Mouse (Mus musculus) forebrain, embryonic 11.5 days (tissue): ENCODE results near the gene 9130230L23Rik. TPM values are rescaled to one million over a fixed set of nuclear protein-coding genes. Genes with fewer than 3 reads are reported as not detected.

Experiments
- ATAC-seq: fragments of 200-750 bp; cut with Nextera tagmentation; replicated peaks from 2 replicates; pipeline ENCODE4 v1.8.0; 2017; ENCODE audit warnings: moderate TSS enrichment; ENCODE audit not compliant: low FRiP score
- DNase-seq: peaks from one replicate; pipeline ENCODE4 v3.0.0-alpha.2; 2017; ENCODE audit warnings: low spot score
- H3K27ac ChIP-seq: fragments of 300-500 bp; sonication (generic); 2 replicates; pipeline ENCODE4 v1.5.1; 2014; ENCODE audit warnings: low read depth, low read length
- H3K27me3 ChIP-seq: fragments of 300-500 bp; sonication (generic); 2 replicates; pipeline ENCODE4 v1.6.1; 2014; ENCODE audit warnings: mild to moderate bottlenecking, low read length, mixed read lengths; ENCODE audit not compliant: control insufficient read depth, insufficient read depth
- H3K36me3 ChIP-seq: fragments of 300-500 bp; sonication (generic); 2 replicates; pipeline ENCODE4 v1.6.1; 2014; ENCODE audit warnings: mild to moderate bottlenecking, low read length, moderate library complexity, mixed read lengths; ENCODE audit not compliant: control insufficient read depth, insufficient read depth
- H3K4me1 ChIP-seq: fragments of 300-500 bp; sonication (generic); replicated peaks from 2 replicates; pipeline ENCODE4 v1.6.1; 2014; ENCODE audit warnings: low read length, mixed read lengths; ENCODE audit not compliant: control insufficient read depth, insufficient read depth
- H3K4me2 ChIP-seq: fragments of 300-500 bp; sonication (generic); 2 replicates; pipeline ENCODE4 v1.6.1; 2014; ENCODE audit warnings: low read depth, mild to moderate bottlenecking, low read length, moderate library complexity, mixed read lengths; ENCODE audit not compliant: severe bottlenecking
- H3K4me3 ChIP-seq: fragments of 300-500 bp; sonication (generic); 2 replicates; pipeline ENCODE4 v1.5.1; 2014; ENCODE audit warnings: low read depth, low read length
- H3K9ac ChIP-seq: fragments of 300-500 bp; sonication (generic); 2 replicates; pipeline ENCODE4 v1.6.1; 2014; ENCODE audit warnings: low read length
- H3K9me3 ChIP-seq: fragments of 300-500 bp; sonication (generic); 2 replicates; pipeline ENCODE4 v1.6.1; 2016; ENCODE audit warnings: low read length, mixed read lengths; ENCODE audit not compliant: control insufficient read depth
- whole genome bisulfite sequencing: fragments of 180-500 bp; shearing (Covaris S2); extraction: QIAGEN DNeasy Blood & Tissue Kit; methylation state at CpG from one replicate; pipeline ENCODE4 v1.1.7; 2014; 5-methylcytosine and 5-hydroxymethylcytosine counted together
- polyA plus RNA-seq: library from polyadenylated mRNA; unstranded; fragments of >200 nt; fragmentation: Nextera tagmentation; extraction: Ambion mirVana; gene quantifications from 2 replicates; pipeline ENCODE4 v1.2.1, GENCODE M21; 2014

9130230L23Rik gene
- polyA plus RNA-seq, result 0.21 and 0.32 TPM in 2 replicates

- ATAC-seq (no peak), DNase-seq (peak; percentile 35)
These were observed at the start of gene 9130230L23Rik for GRCm38 (mm10) chr5:66004134-66004925. Gene 9130230L23Rik (minus strand): TSS chr5:66004285.

GRCm38 (mm10) chr5:66052777-66053548 is 48.9 kb upstream of the 9130230L23Rik start:
- 92% methylated on average over 20 of the region's 20 CpGs for WGBS
- no peak for ATAC-seq
- H3K27ac ChIP-seq, result no peak overlapping the region

More at GRCm38 (mm10) chr5:66004134-66004925, at the start of gene 9130230L23Rik:
- no peak within 1 kb of the TSS for H3K27ac ChIP-seq
- H3K9me3 ChIP-seq, result no peaks in the 10 kb centered on the region
- H3K4me1 ChIP-seq, result no peaks in the 10 kb centered on the region
- H3K4me3 ChIP-seq, result no peak within 1 kb of the TSS
- no peak within 1 kb of the TSS for H3K4me2 ChIP-seq
- no peaks in the 10 kb centered on the region for H3K36me3 ChIP-seq
- WGBS, result 79% methylated on average over 14 of the region's 14 CpGs
- no peaks in the 10 kb centered on the region for H3K27me3 ChIP-seq
- H3K9ac ChIP-seq, result no peak within 1 kb of the TSS

GRCm38 (mm10) chr5:66050841-66051240 is 46.8 kb upstream of the 9130230L23Rik start:
- Histone ChIP-seq H3K27me3 (no peaks in the 10 kb centered on the region), H3K4me1 (no peaks in the 10 kb centered on the region), H3K36me3 (no peaks in the 10 kb centered on the region), H3K9me3 (no peaks in the 10 kb centered on the region), H3K4me3 (no peak overlapping the region), H3K9ac (no peak overlapping the region), H3K27ac (no peak overlapping the region), H3K4me2 (no peak overlapping the region)
- 80% methylated on average over 5 of the region's 5 CpGs for WGBS
- DNase-seq, result no peak
- no peak for ATAC-seq

More at GRCm38 (mm10) chr5:66052777-66053548, 48.9 kb upstream of the 9130230L23Rik start:
- Histone ChIP-seq H3K9me3 (no peaks in the 10 kb centered on the region), H3K4me2 (no peak overlapping the region), H3K4me1 (no peaks in the 10 kb centered on the region), H3K27me3 (no peaks in the 10 kb centered on the region), H3K9ac (no peak overlapping the region), H3K4me3 (no peak overlapping the region), H3K36me3 (no peaks in the 10 kb centered on the region)
- DNase-seq, result no peak

GRCm38 (mm10) chr5:66046356-66046755 is 42.3 kb upstream of the 9130230L23Rik start:
- H3K27me3 ChIP-seq, result no peaks in the 10 kb centered on the region
- H3K27ac ChIP-seq, result no peak overlapping the region
- H3K4me3 ChIP-seq, result no peak overlapping the region
- no peaks in the 10 kb centered on the region for H3K36me3 ChIP-seq
- no peaks in the 10 kb centered on the region for H3K9me3 ChIP-seq
- H3K9ac ChIP-seq, result no peak overlapping the region
- DNase-seq (no peak), ATAC-seq (no peak)
- H3K4me1 ChIP-seq, result no peaks in the 10 kb centered on the region
- H3K4me2 ChIP-seq, result no peak overlapping the region
- 86% methylated on average over 3 of the region's 3 CpGs for WGBS

- no peak overlapping the region for H3K27ac ChIP-seq
- no peaks in the 10 kb centered on the region for H3K4me1 ChIP-seq
- H3K4me3 ChIP-seq, result no peak overlapping the region
- H3K9ac ChIP-seq, result no peak overlapping the region
- ATAC-seq, result no peak
- DNase-seq, result no peak
- H3K9me3 ChIP-seq, result no peaks in the 10 kb centered on the region
- no peak overlapping the region for H3K4me2 ChIP-seq
- H3K27me3 ChIP-seq, result no peaks in the 10 kb centered on the region
- 92% methylated on average over 3 of the region's 3 CpGs for WGBS
- no peaks in the 10 kb centered on the region for H3K36me3 ChIP-seq
These were observed 39.8 kb upstream of the 9130230L23Rik start for GRCm38 (mm10) chr5:66043897-66044296.

- no peaks in the 10 kb centered on the region for H3K27me3 ChIP-seq
- no peak overlapping the region for H3K4me3 ChIP-seq
- H3K27ac ChIP-seq, result no peak overlapping the region
- H3K9me3 ChIP-seq, result no peaks in the 10 kb centered on the region
- 58% methylated on average over 10 of the region's 10 CpGs for WGBS
- DNase-seq, result no peak
- no peak overlapping the region for H3K9ac ChIP-seq
- ATAC-seq, result no peak
- H3K4me2 ChIP-seq, result no peak overlapping the region
- H3K36me3 ChIP-seq, result no peaks in the 10 kb centered on the region
- no peaks in the 10 kb centered on the region for H3K4me1 ChIP-seq
These were observed 38.7 kb upstream of the 9130230L23Rik start for GRCm38 (mm10) chr5:66042651-66043340.

GRCm38 (mm10) chr5:66040744-66041279 is 36.7 kb upstream of the 9130230L23Rik start:
- no peaks in the 10 kb centered on the region for H3K27me3 ChIP-seq
- H3K27ac ChIP-seq, result no peak overlapping the region
- H3K4me1 ChIP-seq, result no peaks in the 10 kb centered on the region
- no peak overlapping the region for H3K4me3 ChIP-seq
- WGBS, result 85% methylated on average over 7 of the region's 7 CpGs
- H3K9ac ChIP-seq, result no peak overlapping the region
- H3K4me2 ChIP-seq, result no peak overlapping the region
- H3K9me3 ChIP-seq, result no peaks in the 10 kb centered on the region
- no peaks in the 10 kb centered on the region for H3K36me3 ChIP-seq
- ATAC-seq (no peak), DNase-seq (no peak)

GRCm38 (mm10) chr5:66039813-66040212 is 35.7 kb upstream of the 9130230L23Rik start:
- ATAC-seq (no peak), DNase-seq (no peak)
- Histone ChIP-seq H3K9me3 (no peaks in the 10 kb centered on the region), H3K27ac (no peak overlapping the region), H3K9ac (no peak overlapping the region), H3K4me1 (no peaks in the 10 kb centered on the region), H3K4me2 (no peak overlapping the region), H3K4me3 (no peak overlapping the region), H3K27me3 (no peaks in the 10 kb centered on the region), H3K36me3 (no peaks in the 10 kb centered on the region)
- WGBS, result 93% methylated on average over 2 of the region's 2 CpGs
